Mouse (Mus musculus) thymus, adult 2 months (tissue): ENCODE measurements around the gene Tmem218. TPM values are rescaled to one million over a fixed set of nuclear protein-coding genes. Genes with fewer than 3 reads are reported as not detected.

Experiments used
- DNase-seq: peaks from one replicate; pipeline ENCODE4 v3.0.0; 2021
- H3K27ac ChIP-seq: fragments of 200-500 bp; 2 replicates; pipeline ENCODE4 v1.5.1; 2012; ENCODE audit warnings: low read length, control low read depth; ENCODE audit not compliant: control insufficient read depth, insufficient read depth
- H3K27me3 ChIP-seq: fragments of 200-500 bp; 2 replicates; pipeline ENCODE4 v1.6.1; 2012; ENCODE audit warnings: mild to moderate bottlenecking, low read length, moderate library complexity, mixed read lengths; ENCODE audit not compliant: control insufficient read depth, insufficient read depth
- H3K36me3 ChIP-seq: fragments of 200-500 bp; 2 replicates; pipeline ENCODE4 v1.6.1; 2012; ENCODE audit warnings: mild to moderate bottlenecking, low read length, moderate library complexity; ENCODE audit not compliant: control insufficient read depth, insufficient read depth
- H3K4me1 ChIP-seq: fragments of 200-500 bp; replicated peaks from 2 replicates; pipeline ENCODE4 v1.6.1; 2012; ENCODE audit warnings: low read length; ENCODE audit not compliant: control insufficient read depth, insufficient read depth
- H3K4me3 ChIP-seq: fragments of 200-500 bp; 2 replicates; pipeline ENCODE4 v1.5.1; 2012; ENCODE audit warnings: mild to moderate bottlenecking, low read length, control low read depth, moderate library complexity; ENCODE audit not compliant: control insufficient read depth, insufficient read depth
- CTCF ChIP-seq: fragments of 200-500 bp; IDR thresholded peaks from 2 replicates; pipeline ENCODE4 v1.5.1; 2012; ENCODE audit warnings: mild to moderate bottlenecking, control low read depth, low read length, moderate library complexity, borderline replicate concordance; ENCODE audit not compliant: control insufficient read depth, poor library complexity, insufficient read depth; ENCODE audit errors: extremely low read depth
- POLR2A ChIP-seq: fragments of 200-500 bp; IDR thresholded peaks from 2 replicates; pipeline ENCODE4 v1.6.1; 2012; ENCODE audit warnings: mild to moderate bottlenecking, low read length, control low read depth, moderate library complexity; ENCODE audit not compliant: control insufficient read depth, poor library complexity, insufficient read depth; ENCODE audit errors: extremely low read depth
- WGBS: fragments of 180-500 bp; shearing (Covaris S2); methylation state at CpG from one replicate; pipeline ENCODE4 v1.1.7; 2018; 5-methylcytosine and 5-hydroxymethylcytosine counted together
- polyA plus RNA-seq: library from polyadenylated mRNA; depleted of rRNA; stranded (reverse); fragments of >200 nt; gene quantifications from 2 replicates; pipeline ENCODE4 v1.2.3, GENCODE M21; 2012; rRNA removed

The Tmem218 gene
- 2.7 and 2.9 TPM in 2 replicates for polyA plus RNA-seq

DNA sequence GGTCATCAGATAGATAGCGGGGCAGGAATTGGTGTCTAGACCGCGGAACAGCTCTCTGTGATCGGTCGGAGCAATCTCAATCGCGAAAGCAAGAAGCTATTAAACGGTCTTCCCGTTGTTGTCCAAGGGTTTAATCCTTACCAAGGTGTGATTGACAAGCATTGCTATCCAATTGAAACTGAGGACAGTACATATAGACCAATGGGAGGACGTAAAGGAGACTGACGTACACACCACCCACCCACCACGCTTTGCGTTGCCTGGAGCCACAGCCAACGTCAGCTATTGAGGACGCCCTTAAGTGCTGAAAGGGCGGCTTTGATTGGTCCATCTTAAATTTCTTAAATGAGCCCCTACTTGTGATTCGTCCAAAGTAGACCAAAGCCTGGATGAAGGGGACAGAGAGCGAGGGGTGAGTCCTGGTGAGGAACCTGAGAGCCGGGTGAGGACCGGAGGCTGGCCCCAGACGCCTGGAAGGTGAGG lies at the start of gene Tmem218:
Gene Tmem218, plus strand, starts transcription at position 295 of the 483 bp plus-strand sequence.
- H3K4me1 ChIP-seq, result peaks cover 8% of the 10 kb centered on the region; the same call in 1 of the 2 replicates
- peak; percentile 91 for DNase-seq
- under 1% methylated on average over 21 of the region's 21 CpGs for WGBS
- peak within 1 kb of the TSS; percentile 61; the same call in 1 of the 2 replicates for H3K27ac ChIP-seq
- peak within 1 kb of the TSS; percentile 92 for H3K4me3 ChIP-seq
- H3K27me3 ChIP-seq, result no peaks in the 10 kb centered on the region
- H3K36me3 ChIP-seq, result no peaks in the 10 kb centered on the region
- TF ChIP-seq POLR2A, result no peak
- no peak for TF ChIP-seq CTCF

GRCm38 (mm10) chr9:37160686-37161085 lies 47.3 kb upstream of the Tmem218 start:
- H3K36me3 ChIP-seq, result no peaks in the 10 kb centered on the region
- WGBS, result 90% methylated on average over 2 of the region's 2 CpGs
- H3K27ac ChIP-seq, result no peak overlapping the region
- no peak for DNase-seq
- TF ChIP-seq POLR2A (no peak), CTCF (no peak)
- no peaks in the 10 kb centered on the region; the same call in 1 of the 2 replicates for H3K27me3 ChIP-seq
- H3K4me1 ChIP-seq, result no peaks in the 10 kb centered on the region
- H3K4me3 ChIP-seq, result no peak overlapping the region

GRCm38 (mm10) chr9:37166899-37167298 lies 41.1 kb upstream of the Tmem218 start:
- DNase-seq, result no peak
- no peak for TF ChIP-seq CTCF
- no peak for TF ChIP-seq POLR2A

GRCm38 (mm10) chr9:37173376-37173775 lies 34.6 kb upstream of the Tmem218 start:
- WGBS, result 75% methylated on average over 5 of the region's 5 CpGs
- no peak overlapping the region for H3K4me3 ChIP-seq
- H3K36me3 ChIP-seq, result no peaks in the 10 kb centered on the region
- no peak for DNase-seq
- H3K27me3 ChIP-seq, result no peaks in the 10 kb centered on the region
- H3K4me1 ChIP-seq, result peaks cover 6% of the 10 kb centered on the region
- no peak overlapping the region for H3K27ac ChIP-seq
- TF ChIP-seq POLR2A (no peak), CTCF (no peak)

More at GRCm38 (mm10) chr9:37166899-37167298, 41.1 kb upstream of the Tmem218 start:
- no peaks in the 10 kb centered on the region for H3K4me1 ChIP-seq
- no peak overlapping the region for H3K4me3 ChIP-seq
- H3K27me3 ChIP-seq, result no peaks in the 10 kb centered on the region
- WGBS, result 88% methylated on average over 2 of the region's 2 CpGs
- no peaks in the 10 kb centered on the region for H3K36me3 ChIP-seq
- H3K27ac ChIP-seq, result no peak overlapping the region

DNA sequence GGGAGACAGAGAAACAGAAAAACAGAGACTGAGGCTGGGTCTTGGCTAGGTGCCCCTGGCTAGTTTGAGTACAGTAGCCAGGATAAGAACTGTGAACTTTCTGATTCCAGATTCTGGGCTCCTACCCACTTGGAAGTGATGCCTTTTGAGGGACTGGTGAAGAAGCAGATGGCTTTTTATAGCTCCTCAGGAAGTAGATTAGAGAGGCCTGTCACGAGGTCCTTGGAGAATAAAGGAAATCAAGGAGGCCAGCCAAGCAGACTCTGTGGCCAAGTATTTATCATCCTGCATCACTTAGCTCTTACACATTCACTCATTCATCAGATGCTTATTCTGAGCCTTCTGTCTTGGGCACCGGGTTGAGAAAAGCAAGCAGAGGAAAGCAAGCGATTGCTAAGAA lies 32.0 kb upstream of the Tmem218 start:
- Histone ChIP-seq H3K36me3 (no peaks in the 10 kb centered on the region), H3K27me3 (no peaks in the 10 kb centered on the region), H3K4me1 (peaks cover 21% of the 10 kb centered on the region), H3K4me3 (no peak overlapping the region), H3K27ac (no peak overlapping the region)
- no peak for DNase-seq
- TF ChIP-seq POLR2A (no peak), CTCF (no peak)
- WGBS, result 63% methylated on average over 3 of the region's 3 CpGs

GRCm38 (mm10) chr9:37177107-37177506 lies 30.9 kb upstream of the Tmem218 start:
- DNase-seq, result peak; percentile 76
- peaks cover 21% of the 10 kb centered on the region for H3K4me1 ChIP-seq
- TF ChIP-seq POLR2A (no peak), CTCF (peak; percentile 96)

More at GRCm38 (mm10) chr9:37177107-37177506, 30.9 kb upstream of the Tmem218 start:
- no peak overlapping the region for H3K27ac ChIP-seq
- H3K4me3 ChIP-seq, result no peak overlapping the region
- no peaks in the 10 kb centered on the region for H3K27me3 ChIP-seq
- under 1% methylated on average over 5 of the region's 5 CpGs for WGBS
- no peaks in the 10 kb centered on the region for H3K36me3 ChIP-seq
